Mouse (Mus musculus) liver, postnatal 0 days (tissue): Measurements from ENCODE around the gene Gse1. TPM values are rescaled to one million over a fixed set of nuclear protein-coding genes. Genes with fewer than 3 reads are reported as not detected.

Source experiments
- ATAC-seq: fragments of 200-750 bp; cut with Nextera tagmentation; 2 replicates; pipeline ENCODE4 v1.8.0; 2017; ENCODE audit warnings: mild to moderate bottlenecking, moderate library complexity
- DNase-seq: peaks from one replicate; pipeline ENCODE4 v3.0.0-alpha.2; 2016
- H3K27ac ChIP-seq: fragments of 300-500 bp; sonication (generic); 2 replicates; pipeline ENCODE4 v1.5.1; 2014; ENCODE audit warnings: antibody characterized with exemption, moderate library complexity, mild to moderate bottlenecking, low read depth
- H3K27me3 ChIP-seq: fragments of 300-500 bp; sonication (generic); 2 replicates; pipeline ENCODE4 v1.6.1; 2014; ENCODE audit warnings: low read length, control low read depth, mixed read lengths; ENCODE audit not compliant: insufficient read depth
- H3K36me3 ChIP-seq: fragments of 300-500 bp; sonication (generic); replicated peaks from 2 replicates; pipeline ENCODE4 v1.6.1; 2014; ENCODE audit warnings: mild to moderate bottlenecking, control low read depth, low read length, moderate library complexity, mixed read lengths; ENCODE audit not compliant: insufficient read depth
- H3K4me1 ChIP-seq: fragments of 300-500 bp; sonication (generic); 2 replicates; pipeline ENCODE4 v1.6.1; 2014; ENCODE audit warnings: antibody characterized with exemption, mild to moderate bottlenecking, control low read depth; ENCODE audit not compliant: insufficient read depth
- H3K4me2 ChIP-seq: fragments of 300-500 bp; sonication (generic); 2 replicates; pipeline ENCODE4 v1.6.1; 2014; ENCODE audit warnings: low read depth, mild to moderate bottlenecking, low read length, moderate library complexity, mixed read lengths
- H3K4me3 ChIP-seq: fragments of 300-500 bp; sonication (generic); 2 replicates; pipeline ENCODE4 v1.5.1; 2014; ENCODE audit warnings: low read depth, low read length
- H3K9ac ChIP-seq: fragments of 300-500 bp; sonication (generic); replicated peaks from 2 replicates; pipeline ENCODE4 v1.6.1; 2014; ENCODE audit warnings: mild to moderate bottlenecking, moderate library complexity
- H3K9me3 ChIP-seq: fragments of 300-500 bp; sonication (generic); 2 replicates; pipeline ENCODE4 v1.6.1; 2016; ENCODE audit warnings: mild to moderate bottlenecking, control low read depth, low read length, mixed read lengths
- CTCF ChIP-seq: sonication (generic); IDR thresholded peaks from 2 replicates; pipeline ENCODE4 v1.5.1; 2016; ENCODE audit warnings: antibody characterized with exemption, low read depth
- EP300 ChIP-seq: IDR thresholded peaks from 2 replicates; pipeline ENCODE4 v1.6.1; 2016; ENCODE audit warnings: antibody characterized with exemption, low read depth, mild to moderate bottlenecking
- WGBS: fragments of 180-500 bp; shearing (Covaris S2); extraction: QIAGEN DNeasy Blood & Tissue Kit; methylation state at CpG from one replicate; pipeline ENCODE4 v1.1.7; 2014; ENCODE audit not compliant: insufficient replicate concordance; 5-methylcytosine and 5-hydroxymethylcytosine counted together
- polyA plus RNA-seq: library from polyadenylated mRNA; unstranded; fragments of >200 nt; fragmentation: Nextera tagmentation; extraction: Ambion mirVana; gene quantifications from 2 replicates; pipeline ENCODE4 v1.2.1, GENCODE M21; 2015

Gene Gse1
- polyA plus RNA-seq, 1 experiment from 2014 or later = 7.7 TPM

DNA sequence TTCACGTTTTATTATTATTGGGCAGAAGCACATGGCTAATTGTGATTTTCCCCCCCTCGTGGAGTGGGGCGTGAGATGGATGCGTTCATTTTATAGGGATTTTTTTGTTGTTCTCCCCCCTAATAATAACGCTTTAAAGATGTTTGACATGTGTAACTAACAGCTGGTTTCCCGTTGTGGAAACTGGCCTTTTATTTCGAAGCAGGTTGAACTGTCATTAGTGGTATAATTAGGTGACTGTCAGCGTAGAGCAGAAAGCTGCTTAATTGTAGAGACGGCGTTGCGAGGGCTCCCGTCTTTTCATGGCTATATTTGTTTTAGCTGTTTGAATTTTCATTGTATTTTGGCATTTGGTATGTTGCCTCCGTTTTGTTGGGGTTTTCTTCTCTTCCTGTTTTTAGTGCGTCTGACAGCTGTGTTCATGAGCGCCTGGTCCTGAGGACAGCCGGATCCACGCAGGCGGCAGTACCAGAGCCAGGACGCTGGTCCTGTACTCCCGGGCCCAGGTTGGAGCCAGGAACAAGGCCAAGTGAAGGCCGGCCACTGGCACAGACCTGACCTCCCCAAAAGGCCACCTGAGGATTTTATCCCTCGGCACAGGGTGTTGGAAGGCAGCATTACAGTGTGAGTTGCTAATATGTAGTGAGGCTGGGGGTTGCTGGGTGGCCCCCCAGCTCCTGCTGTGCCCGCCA, 277.5 kb downstream of the Gse1 start:
- no peak for DNase-seq
- H3K4me2 ChIP-seq = no peak overlapping the region
- 57% methylated on average over 23 of the region's 23 CpGs for WGBS
- no peak overlapping the region for H3K4me3 ChIP-seq
- no peaks in the 10 kb centered on the region for H3K36me3 ChIP-seq
- TF ChIP-seq EP300 (no peak), CTCF (no peak)
- no peak for ATAC-seq
- H3K9me3 ChIP-seq = no peaks in the 10 kb centered on the region
- 0 out of 2 replicates have a peak overlapping the region, but pooled peaks have one; percentile 5 for H3K27ac ChIP-seq
- peaks cover 69% of the 10 kb centered on the region for H3K4me1 ChIP-seq
- no peak overlapping the region for H3K9ac ChIP-seq
- H3K27me3 ChIP-seq = no peaks in the 10 kb centered on the region

- H3K4me2 ChIP-seq = no peak overlapping the region
- ATAC-seq = no peak
- 57% methylated on average over 2 of the region's 2 CpGs for WGBS
- TF ChIP-seq CTCF (peak; percentile 59), EP300 (no peak)
- H3K36me3 ChIP-seq = no peaks in the 10 kb centered on the region
- no peak overlapping the region for H3K9ac ChIP-seq
- H3K27me3 ChIP-seq = no peaks in the 10 kb centered on the region
- H3K4me3 ChIP-seq = no peak overlapping the region
- H3K27ac ChIP-seq = no peak overlapping the region
- no peak for DNase-seq
- peaks cover 65% of the 10 kb centered on the region for H3K4me1 ChIP-seq
- H3K9me3 ChIP-seq = no peaks in the 10 kb centered on the region
Measured at GRCm38 (mm10) chr8:120506562-120506961, 278.3 kb downstream of the Gse1 start.

DNA sequence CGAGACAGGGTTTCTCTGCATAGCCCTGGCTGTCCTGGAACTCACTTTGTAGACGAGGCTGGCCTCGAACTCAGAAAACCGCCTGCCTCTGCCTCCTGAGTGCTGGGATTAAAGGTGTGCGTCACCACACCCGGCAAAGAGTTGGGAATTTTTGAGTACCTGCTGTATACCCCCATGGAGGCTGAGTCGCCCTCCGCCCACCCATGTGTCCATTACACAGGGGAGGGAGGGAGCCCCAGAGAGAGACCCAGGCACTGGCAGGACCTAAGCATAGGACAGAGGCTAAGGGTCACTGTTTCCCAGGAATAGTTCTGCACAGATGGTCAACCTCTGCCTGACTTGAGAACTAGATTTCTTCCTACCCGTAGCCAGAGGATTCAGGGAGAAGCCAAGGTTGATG, 279.0 kb downstream of the Gse1 start:
- H3K9ac ChIP-seq = no peak overlapping the region
- DNase-seq (no peak), ATAC-seq (no peak)
- peaks cover 61% of the 10 kb centered on the region for H3K4me1 ChIP-seq
- no peak overlapping the region for H3K4me3 ChIP-seq
- WGBS = 92% methylated on average over 9 of the region's 9 CpGs
- H3K27ac ChIP-seq = no peak overlapping the region
- H3K27me3 ChIP-seq = no peaks in the 10 kb centered on the region
- TF ChIP-seq EP300 (no peak), CTCF (no peak)
- no peaks in the 10 kb centered on the region for H3K36me3 ChIP-seq
- H3K9me3 ChIP-seq = no peaks in the 10 kb centered on the region
- H3K4me2 ChIP-seq = no peak overlapping the region

DNA sequence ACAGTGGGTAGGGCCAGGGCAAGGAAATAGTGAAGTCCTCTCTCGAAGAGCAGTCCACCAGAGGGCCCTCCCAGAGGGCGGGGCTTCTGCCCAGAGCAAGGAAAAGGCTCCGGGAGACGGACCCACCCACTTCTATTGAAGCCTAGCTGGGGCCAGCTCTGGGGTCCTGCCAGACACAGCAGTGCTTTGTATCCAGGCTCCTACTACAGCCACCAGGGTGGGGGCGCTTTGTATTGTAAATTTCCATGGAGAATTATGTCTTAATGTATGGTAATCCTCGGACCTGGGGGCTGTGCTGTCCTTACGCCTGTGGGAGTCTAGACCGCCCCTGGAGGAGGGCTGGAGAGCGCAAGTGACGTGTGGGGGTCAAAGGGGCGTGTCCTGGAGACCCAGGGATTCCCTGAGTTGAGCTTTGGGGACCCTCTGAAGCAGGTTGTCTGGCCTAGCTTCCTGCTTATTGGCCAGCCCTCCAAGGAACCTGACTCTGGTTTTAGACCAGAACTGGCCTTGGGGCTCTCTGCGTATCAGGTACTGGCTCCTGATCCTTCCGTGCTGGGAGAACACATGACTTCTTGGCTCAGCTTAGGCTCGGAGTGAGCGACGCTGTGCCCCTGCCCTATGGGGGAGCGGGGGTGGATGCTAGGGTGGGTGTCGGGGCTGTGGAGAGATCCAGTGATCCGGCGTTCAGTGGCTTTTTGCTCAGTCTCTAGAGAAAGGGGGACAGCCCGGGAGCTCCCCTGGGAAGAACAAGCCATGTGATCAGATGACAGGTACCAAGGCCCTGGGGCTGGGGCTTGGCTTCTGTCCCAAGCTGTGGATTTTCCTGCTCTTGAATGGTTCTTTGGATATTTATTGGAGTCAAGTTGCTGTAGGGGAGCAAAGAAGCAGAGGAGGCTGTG, 281.1 kb downstream of the Gse1 start:
- H3K4me1 ChIP-seq = peaks cover 45% of the 10 kb centered on the region
- no peak overlapping the region for H3K4me3 ChIP-seq
- H3K9ac ChIP-seq = no peak overlapping the region; the same call in 1 of the 2 replicates
- TF ChIP-seq CTCF = 0 out of 2 replicates have a peak, but pooled peaks have one; percentile 3
- no peak for TF ChIP-seq EP300
- H3K27me3 ChIP-seq = no peaks in the 10 kb centered on the region
- WGBS = 27% methylated on average over 21 of the region's 21 CpGs
- H3K27ac ChIP-seq = no peak overlapping the region
- H3K36me3 ChIP-seq = no peaks in the 10 kb centered on the region
- peak; percentile 28; the same call in 1 of the 2 replicates for ATAC-seq
- no peaks in the 10 kb centered on the region for H3K9me3 ChIP-seq
- no peak for DNase-seq
- H3K4me2 ChIP-seq = peak overlapping the region; percentile 47

DNA sequence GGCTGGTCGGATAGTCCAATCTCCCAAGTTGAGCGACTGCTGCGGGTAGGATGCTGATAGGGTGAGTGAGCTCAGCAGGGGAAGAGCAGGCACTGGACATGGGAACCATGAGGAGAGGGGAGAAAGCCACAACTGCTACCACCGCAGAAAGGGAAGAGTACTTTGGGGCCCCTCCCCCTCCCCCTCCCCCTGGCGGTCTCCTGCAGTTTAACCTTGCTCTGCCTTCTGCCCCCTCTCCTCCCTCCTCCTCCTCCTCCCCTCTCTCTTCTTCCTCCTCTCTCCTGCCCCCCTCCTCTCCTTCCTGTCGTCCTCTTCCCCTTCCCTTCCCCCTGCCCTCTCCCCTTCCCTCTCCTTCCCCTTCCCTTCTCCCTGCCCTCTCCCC, 281.8 kb downstream of the Gse1 start:
- Histone ChIP-seq H3K4me1 (peaks cover 39% of the 10 kb centered on the region), H3K36me3 (no peaks in the 10 kb centered on the region), H3K9ac (no peak overlapping the region), H3K4me3 (no peak overlapping the region), H3K27ac (no peak overlapping the region), H3K9me3 (no peaks in the 10 kb centered on the region), H3K27me3 (no peaks in the 10 kb centered on the region), H3K4me2 (0 out of 2 replicates have a peak overlapping the region, but pooled peaks have one; percentile 47)
- DNase-seq (no peak), ATAC-seq (no peak)
- WGBS = 14% methylated on average over 5 of the region's 6 CpGs
- TF ChIP-seq CTCF (no peak), EP300 (no peak)

- DNase-seq = no peak
- H3K4me1 ChIP-seq = peaks cover 30% of the 10 kb centered on the region
- ATAC-seq = no peak
- no peak overlapping the region for H3K27ac ChIP-seq
- 38% methylated on average over 5 of the region's 5 CpGs for WGBS
- H3K4me3 ChIP-seq = no peak overlapping the region
- H3K9ac ChIP-seq = no peak overlapping the region
- no peaks in the 10 kb centered on the region for H3K9me3 ChIP-seq
- TF ChIP-seq CTCF (no peak), EP300 (no peak)
- no peak overlapping the region for H3K4me2 ChIP-seq
- no peaks in the 10 kb centered on the region for H3K27me3 ChIP-seq
- no peaks in the 10 kb centered on the region for H3K36me3 ChIP-seq
Measured at GRCm38 (mm10) chr8:120510863-120511457, 282.7 kb downstream of the Gse1 start.
